Mouse (Mus musculus): Measurements from ENCODE around the gene E130116L18Rik. TPM values are rescaled to one million over a fixed set of nuclear protein-coding genes. Genes with fewer than 3 reads are reported as not detected.
A peak's percentile ranks its signal among the peaks of the same experiment; 100 is the strongest.
"Not testable (repeated sequence)": the region's sequence is repeated elsewhere in the genome, so short reads cannot be mapped to it uniquely, and the experiment has no call there.

The E130116L18Rik gene
- not detected for total RNA-seq (2021)
- long read RNA-seq, experiment 1 = 0 reads
- long read RNA-seq, experiment 2 = 0 reads

- peak; percentile 91 to 93 for DNase-seq (ENCODE audit: low spot score in 2 of 2)
Measured at GRCm38 (mm10) chr5:25222752-25223702, at the start of gene E130116L18Rik. Gene E130116L18Rik, minus strand, starts transcription at chr5:25223153.

- no peak for DNase-seq (ENCODE audit: low spot score in 2 of 2)
Measured at GRCm38 (mm10) chr5:25268258-25268888, 45.4 kb upstream of the E130116L18Rik start.

GRCm38 (mm10) chr5:25262266-25262665 is 39.3 kb upstream of the E130116L18Rik start:
- DNase-seq (ENCODE audit: low spot score in 2 of 2) = no peak

GRCm38 (mm10) chr5:25261452-25261851 is 38.5 kb upstream of the E130116L18Rik start:
- no peak for DNase-seq (ENCODE audit: low spot score in 2 of 2)

GRCm38 (mm10) chr5:25256686-25257085 is 33.7 kb upstream of the E130116L18Rik start:
- peak; percentile 58 to 70 for DNase-seq (ENCODE audit: low spot score in 2 of 2)

GRCm38 (mm10) chr5:25254491-25254890 is 31.5 kb upstream of the E130116L18Rik start:
- DNase-seq (ENCODE audit: low spot score in 2 of 2) = no peak

GRCm38 (mm10) chr5:25252825-25253544 is 30.0 kb upstream of the E130116L18Rik start:
- no peak for DNase-seq (ENCODE audit: low spot score in 2 of 2)

- no peak for DNase-seq (ENCODE audit: low spot score in 2 of 2)
Measured at GRCm38 (mm10) chr5:25252423-25252822, 29.5 kb upstream of the E130116L18Rik start.

- no peak for DNase-seq (ENCODE audit: low spot score in 2 of 2)
Measured at GRCm38 (mm10) chr5:25247036-25247435, 24.1 kb upstream of the E130116L18Rik start.

- no peak for DNase-seq (ENCODE audit: low spot score in 2 of 2)
Measured at GRCm38 (mm10) chr5:25246473-25246865, 23.5 kb upstream of the E130116L18Rik start.

GRCm38 (mm10) chr5:25245806-25246472 is 23.0 kb upstream of the E130116L18Rik start:
- no peak for DNase-seq (ENCODE audit: low spot score in 2 of 2)

GRCm38 (mm10) chr5:25243101-25243500 is 20.1 kb upstream of the E130116L18Rik start:
- DNase-seq (ENCODE audit: low spot score in 2 of 2) = peak; percentile 19 to 34

- not testable (repeated sequence) for DNase-seq (ENCODE audit: low spot score in 2 of 2)
Measured at GRCm38 (mm10) chr5:25224377-25224776, 1.4 kb upstream of the E130116L18Rik start.

GRCm38 (mm10) chr5:25221604-25222003 is 1.3 kb downstream of the E130116L18Rik start, which contains the start of gene Galnt11:
Gene Galnt11, plus strand, starts transcription at chr5:25221904.
- no peak for DNase-seq (ENCODE audit: low spot score in 2 of 2)

- DNase-seq (ENCODE audit: low spot score in 2 of 2) = peak; percentile 4 to 34
Measured at GRCm38 (mm10) chr5:25215006-25215405, 7.9 kb downstream of the E130116L18Rik start.

- DNase-seq (ENCODE audit: low spot score in 2 of 2) = not testable (repeated sequence)
Measured at GRCm38 (mm10) chr5:25213216-25213615, 9.7 kb downstream of the E130116L18Rik start.

GRCm38 (mm10) chr5:25211872-25212271 is 11.1 kb downstream of the E130116L18Rik start:
- peak; percentile 17 to 39 for DNase-seq (ENCODE audit: low spot score in 2 of 2)

GRCm38 (mm10) chr5:25190521-25190920 is 32.4 kb downstream of the E130116L18Rik start:
- DNase-seq (ENCODE audit: low spot score in 2 of 2) = no peak

GRCm38 (mm10) chr5:25188802-25189201 is 34.2 kb downstream of the E130116L18Rik start:
- DNase-seq (ENCODE audit: low spot score in 2 of 2) = peak in 1 of 2 experiments; percentile 11

- no peak for DNase-seq (ENCODE audit: low spot score in 2 of 2)
Measured at GRCm38 (mm10) chr5:25187727-25188126, 35.2 kb downstream of the E130116L18Rik start.

- no peak for DNase-seq (ENCODE audit: low spot score in 2 of 2)
Measured at GRCm38 (mm10) chr5:25184594-25184993, 38.4 kb downstream of the E130116L18Rik start.

All from left cerebral cortex, adult 18-20 months (tissue).